Mouse (Mus musculus): ENCODE measurements at regions not wholly inside any gene's neighbourhood (a gene's known extent, or its start where the extent isn't known, plus 50 kb on each side); places are given as distances from the start of the nearest gene placed in this dataset.

- no peak overlapping the region for H3K4me2 ChIP-seq (ENCODE audit: low read depth, severe bottlenecking)
- ATAC-seq (ENCODE audit: insufficient number of reproducible peaks, low FRiP score, low TSS enrichment, low read depth), result no peak
- no peaks in the 10 kb centered on the region for H3K27me3 ChIP-seq (ENCODE audit: control insufficient read depth, insufficient read depth, low read length)
- no peak for DNase-seq (ENCODE audit: low spot score)
- H3K9me3 ChIP-seq (ENCODE audit: control insufficient read depth, low read length), result peaks cover 2% of the 10 kb centered on the region; the same call in 1 of the 2 replicates
- peaks cover 2% of the 10 kb centered on the region; the same call in 1 of the 2 replicates for H3K4me1 ChIP-seq (ENCODE audit: control insufficient read depth, insufficient read depth, low read length)
- H3K4me3 ChIP-seq (ENCODE audit: low read depth, low read length), result no peak overlapping the region
- H3K9ac ChIP-seq (ENCODE audit: low read length), result no peak overlapping the region
- 96% methylated on average over 1 of the region's 1 CpGs for WGBS
- H3K36me3 ChIP-seq (ENCODE audit: control insufficient read depth, insufficient read depth, low read length), result no peaks in the 10 kb centered on the region
- no peak overlapping the region for H3K27ac ChIP-seq (replicated peaks; ENCODE audit: low read depth, low read length)
Observed at GRCm38 (mm10) chr5:112132746-112133145, 119.6 kb downstream of the Cryba4 start.

- H3K27ac ChIP-seq (replicated peaks; ENCODE audit: low read depth, low read length), result no peak overlapping the region
- no peaks in the 10 kb centered on the region for H3K27me3 ChIP-seq (ENCODE audit: control insufficient read depth, insufficient read depth, low read length)
- no peak for DNase-seq (ENCODE audit: low spot score)
- no peak overlapping the region for H3K4me3 ChIP-seq (ENCODE audit: low read depth, low read length)
- 76% methylated on average over 21 of the region's 21 CpGs for WGBS
- peaks cover 2% of the 10 kb centered on the region; the same call in 1 of the 2 replicates for H3K9me3 ChIP-seq (ENCODE audit: control insufficient read depth, low read length)
- H3K36me3 ChIP-seq (ENCODE audit: control insufficient read depth, insufficient read depth, low read length), result no peaks in the 10 kb centered on the region
- no peak overlapping the region for H3K4me2 ChIP-seq (ENCODE audit: low read depth, severe bottlenecking)
- ATAC-seq (ENCODE audit: insufficient number of reproducible peaks, low FRiP score, low TSS enrichment, low read depth), result no peak
- H3K4me1 ChIP-seq (ENCODE audit: control insufficient read depth, insufficient read depth, low read length), result peaks cover 2% of the 10 kb centered on the region; the same call in 1 of the 2 replicates
- H3K9ac ChIP-seq (ENCODE audit: low read length), result no peak overlapping the region
Observed at GRCm38 (mm10) chr5:112133688-112134573, 118.4 kb downstream of the Cryba4 start.

GRCm38 (mm10) chr5:112136646-112137045, 115.7 kb downstream of the Cryba4 start:
- H3K27ac ChIP-seq (replicated peaks; ENCODE audit: low read depth, low read length), result no peak overlapping the region
- WGBS, result 19% methylated on average over 10 of the region's 14 CpGs
- no peak for DNase-seq (ENCODE audit: low spot score)
- H3K4me2 ChIP-seq (ENCODE audit: low read depth, severe bottlenecking), result no peak overlapping the region
- no peaks in the 10 kb centered on the region for H3K27me3 ChIP-seq (ENCODE audit: control insufficient read depth, insufficient read depth, low read length)
- no peak overlapping the region for H3K4me3 ChIP-seq (ENCODE audit: low read depth, low read length)
- no peak for ATAC-seq (ENCODE audit: insufficient number of reproducible peaks, low FRiP score, low TSS enrichment, low read depth)
- H3K9me3 ChIP-seq (ENCODE audit: control insufficient read depth, low read length), result peaks cover 2% of the 10 kb centered on the region; the same call in 1 of the 2 replicates
- 0 out of 2 replicates have a peak, but pooled peaks cover 2% of the 10 kb centered on the region for H3K4me1 ChIP-seq (ENCODE audit: control insufficient read depth, insufficient read depth, low read length)
- H3K36me3 ChIP-seq (ENCODE audit: control insufficient read depth, insufficient read depth, low read length), result no peaks in the 10 kb centered on the region
- H3K9ac ChIP-seq (ENCODE audit: low read length), result no peak overlapping the region

DNA sequence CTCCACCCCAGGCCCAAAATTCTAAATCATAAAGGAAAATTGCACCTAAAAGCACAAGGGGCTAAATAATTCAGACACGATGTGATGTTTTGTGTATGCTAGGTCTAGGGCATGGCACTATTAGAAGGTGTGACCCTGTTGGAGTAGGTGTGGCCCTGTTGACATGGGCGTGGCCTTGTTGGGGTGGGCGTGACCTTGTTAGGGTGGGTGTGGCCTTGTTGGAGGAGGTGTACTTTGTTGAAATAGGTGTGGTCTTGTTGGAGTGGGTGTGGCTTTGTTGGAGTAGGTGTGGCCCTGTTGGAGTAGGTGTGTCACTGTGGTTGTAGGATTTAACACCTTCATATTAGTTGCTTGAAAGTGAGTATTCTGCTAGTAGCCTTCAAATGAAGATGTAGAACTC, 114.1 kb downstream of the Cryba4 start:
- DNase-seq (ENCODE audit: low spot score) (no peak), ATAC-seq (ENCODE audit: insufficient number of reproducible peaks, low FRiP score, low TSS enrichment, low read depth) (no peak)
- WGBS, result 78% methylated on average over 3 of the region's 3 CpGs
- Histone ChIP-seq H3K9me3 (ENCODE audit: control insufficient read depth, low read length) (peaks cover 2% of the 10 kb centered on the region; the same call in 1 of the 2 replicates), H3K4me1 (ENCODE audit: control insufficient read depth, insufficient read depth, low read length) (0 out of 2 replicates have a peak, but pooled peaks cover 2% of the 10 kb centered on the region), H3K4me3 (ENCODE audit: low read depth, low read length) (no peak overlapping the region), H3K36me3 (ENCODE audit: control insufficient read depth, insufficient read depth, low read length) (no peaks in the 10 kb centered on the region), H3K4me2 (ENCODE audit: low read depth, severe bottlenecking) (no peak overlapping the region), H3K9ac (ENCODE audit: low read length) (no peak overlapping the region), H3K27me3 (ENCODE audit: control insufficient read depth, insufficient read depth, low read length) (no peaks in the 10 kb centered on the region), H3K27ac (replicated peaks; ENCODE audit: low read depth, low read length) (no peak overlapping the region)

- no peaks in the 10 kb centered on the region for H3K9me3 ChIP-seq (ENCODE audit: control insufficient read depth, low read length)
- no peaks in the 10 kb centered on the region for H3K27me3 ChIP-seq (ENCODE audit: control insufficient read depth, insufficient read depth, low read length)
- H3K4me3 ChIP-seq (ENCODE audit: low read depth, low read length), result no peak overlapping the region
- no peak for ATAC-seq (ENCODE audit: insufficient number of reproducible peaks, low FRiP score, low TSS enrichment, low read depth)
- H3K36me3 ChIP-seq (ENCODE audit: control insufficient read depth, insufficient read depth, low read length), result no peaks in the 10 kb centered on the region
- WGBS, result 86% methylated on average over 3 of the region's 3 CpGs
- H3K4me2 ChIP-seq (ENCODE audit: low read depth, severe bottlenecking), result no peak overlapping the region
- H3K9ac ChIP-seq (ENCODE audit: low read length), result no peak overlapping the region
- H3K4me1 ChIP-seq (ENCODE audit: control insufficient read depth, insufficient read depth, low read length), result no peaks in the 10 kb centered on the region
- no peak for DNase-seq (ENCODE audit: low spot score)
- H3K27ac ChIP-seq (replicated peaks; ENCODE audit: low read depth, low read length), result no peak overlapping the region
Observed at GRCm38 (mm10) chr5:112142731-112143130, 109.6 kb downstream of the Cryba4 start.

- no peaks in the 10 kb centered on the region for H3K27me3 ChIP-seq (ENCODE audit: control insufficient read depth, insufficient read depth, low read length)
- DNase-seq (ENCODE audit: low spot score) (no peak), ATAC-seq (ENCODE audit: insufficient number of reproducible peaks, low FRiP score, low TSS enrichment, low read depth) (no peak)
- no peaks in the 10 kb centered on the region for H3K36me3 ChIP-seq (ENCODE audit: control insufficient read depth, insufficient read depth, low read length)
- no peaks in the 10 kb centered on the region for H3K9me3 ChIP-seq (ENCODE audit: control insufficient read depth, low read length)
- no peak overlapping the region for H3K4me3 ChIP-seq (ENCODE audit: low read depth, low read length)
- H3K9ac ChIP-seq (ENCODE audit: low read length), result no peak overlapping the region
- no peak overlapping the region for H3K4me2 ChIP-seq (ENCODE audit: low read depth, severe bottlenecking)
- H3K4me1 ChIP-seq (ENCODE audit: control insufficient read depth, insufficient read depth, low read length), result no peaks in the 10 kb centered on the region
- H3K27ac ChIP-seq (replicated peaks; ENCODE audit: low read depth, low read length), result no peak overlapping the region
- WGBS, result 51% methylated on average over 16 of the region's 16 CpGs
Observed at GRCm38 (mm10) chr5:112143993-112144621, 108.2 kb downstream of the Cryba4 start.

DNA sequence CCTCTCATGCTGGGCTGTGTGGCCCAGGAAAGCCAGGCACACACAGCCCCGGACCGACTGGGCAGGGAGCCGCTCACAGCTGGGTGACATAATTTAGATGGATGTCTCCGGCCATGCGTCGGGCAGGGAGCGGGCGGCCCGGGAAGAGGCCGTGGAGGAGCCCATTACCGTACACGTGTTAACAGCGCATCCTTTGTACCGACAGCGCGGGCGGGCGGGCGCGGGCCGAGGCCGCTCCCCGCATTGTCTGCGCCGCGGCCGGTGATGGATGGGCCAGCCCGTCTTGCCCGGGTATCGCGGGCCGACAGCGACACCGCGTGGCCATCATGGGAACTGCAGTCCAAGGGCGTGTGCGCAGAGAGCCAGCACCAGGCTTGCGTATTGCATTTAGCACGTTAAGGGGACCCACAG, 98.6 kb downstream of the Cryba4 start:
- H3K4me1 ChIP-seq (ENCODE audit: control insufficient read depth, insufficient read depth, low read length), result no peaks in the 10 kb centered on the region
- H3K27me3 ChIP-seq (ENCODE audit: control insufficient read depth, insufficient read depth, low read length), result peaks cover 14% of the 10 kb centered on the region
- peak overlapping the region; percentile 60 for H3K4me2 ChIP-seq (ENCODE audit: low read depth, severe bottlenecking)
- H3K4me3 ChIP-seq (ENCODE audit: low read depth, low read length), result peak overlapping the region; percentile 28
- peak overlapping the region; percentile 64 for H3K9ac ChIP-seq (ENCODE audit: low read length)
- DNase-seq (ENCODE audit: low spot score) (peak; percentile 93), ATAC-seq (ENCODE audit: insufficient number of reproducible peaks, low FRiP score, low TSS enrichment, low read depth) (peak; percentile 84)
- H3K36me3 ChIP-seq (ENCODE audit: control insufficient read depth, insufficient read depth, low read length), result no peaks in the 10 kb centered on the region
- WGBS, result under 1% methylated on average over 39 of the region's 39 CpGs
- H3K9me3 ChIP-seq (ENCODE audit: control insufficient read depth, low read length), result no peaks in the 10 kb centered on the region
- H3K27ac ChIP-seq (replicated peaks; ENCODE audit: low read depth, low read length), result no peak overlapping the region

DNA sequence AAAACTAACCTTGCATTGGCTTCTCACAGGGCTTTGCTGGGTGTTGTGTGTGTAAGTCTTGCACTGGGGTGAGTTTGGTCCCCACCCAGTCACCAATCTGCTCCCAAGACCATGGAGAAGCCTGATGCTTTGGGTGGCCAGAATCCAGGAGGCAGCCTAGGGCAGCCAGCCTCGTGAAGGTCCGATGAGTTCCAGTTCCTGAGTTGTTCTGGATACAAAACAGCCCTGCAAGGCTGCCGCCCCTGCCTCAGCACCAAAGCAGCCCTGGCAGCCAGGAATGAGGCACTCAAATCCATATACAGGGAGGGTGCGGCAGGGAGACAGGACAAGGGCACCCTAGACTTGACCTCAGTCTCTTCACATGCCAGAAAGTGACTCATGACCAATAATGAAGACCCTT, 97.7 kb downstream of the Cryba4 start:
- WGBS, result 67% methylated on average over 4 of the region's 4 CpGs
- Histone ChIP-seq H3K36me3 (ENCODE audit: control insufficient read depth, insufficient read depth, low read length) (no peaks in the 10 kb centered on the region), H3K9ac (ENCODE audit: low read length) (no peak overlapping the region), H3K4me1 (ENCODE audit: control insufficient read depth, insufficient read depth, low read length) (no peaks in the 10 kb centered on the region), H3K4me3 (ENCODE audit: low read depth, low read length) (no peak overlapping the region), H3K27ac (replicated peaks; ENCODE audit: low read depth, low read length) (no peak overlapping the region), H3K4me2 (ENCODE audit: low read depth, severe bottlenecking) (no peak overlapping the region), H3K9me3 (ENCODE audit: control insufficient read depth, low read length) (no peaks in the 10 kb centered on the region), H3K27me3 (ENCODE audit: control insufficient read depth, insufficient read depth, low read length) (peaks cover 14% of the 10 kb centered on the region)
- DNase-seq (ENCODE audit: low spot score), result no peak
- ATAC-seq (ENCODE audit: insufficient number of reproducible peaks, low FRiP score, low TSS enrichment, low read depth), result no peak
